Mouse (Mus musculus): ENCODE measurements around the gene Tgoln1.

DNA sequence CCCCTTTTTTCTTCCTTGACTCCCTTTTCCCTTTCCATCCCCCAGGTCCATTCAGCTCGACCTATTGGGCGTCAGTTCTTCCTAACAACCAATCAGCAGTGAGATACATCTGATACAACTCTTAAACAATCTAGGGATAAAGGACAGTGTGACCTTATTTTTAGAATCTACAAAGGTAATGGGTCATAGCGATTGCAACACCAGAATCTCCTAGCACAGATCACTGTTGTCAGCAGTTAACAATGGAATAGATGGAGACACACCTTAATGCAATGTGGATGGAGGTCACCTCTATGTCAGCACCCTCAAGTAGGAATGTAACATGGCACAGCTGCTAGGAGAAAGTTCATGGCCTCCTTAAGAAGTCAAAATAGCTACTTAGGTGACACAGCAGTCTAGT is 6.1 kb upstream of the Tgoln1 start:
- TF ChIP-seq POLR2A (IDR thresholded peaks at IDR 0.05; ENCODE audit: control insufficient read depth, low read depth, low read length) (no peak), CTCF (IDR thresholded peaks at IDR 0.05; ENCODE audit: control insufficient read depth, insufficient read depth, insufficient replicate concordance, low read depth, low read length) (no peak)

Measured in testis, adult 2 months (tissue).